Mouse (Mus musculus) heart, adult 11 months (tissue): ENCODE data around the gene Cacna1d.

Source experiments
- DNase-seq: peaks from one replicate; pipeline ENCODE4 v3.0.0; 2022

Gene Cacna1d

GRCm38 (mm10) chr14:30255701-30256400 is 235.4 kb downstream of the Cacna1d start:
- peak; percentile 87 for DNase-seq

GRCm38 (mm10) chr14:30254776-30255175 is 236.5 kb downstream of the Cacna1d start:
- peak; percentile 79 for DNase-seq

GRCm38 (mm10) chr14:30252824-30253223 is 238.4 kb downstream of the Cacna1d start:
- peak; percentile 34 for DNase-seq

GRCm38 (mm10) chr14:30251351-30251750 is 239.9 kb downstream of the Cacna1d start:
- DNase-seq = peak; percentile 86

- DNase-seq = peak; percentile 88
Measured at GRCm38 (mm10) chr14:30249591-30249990, 241.7 kb downstream of the Cacna1d start.

GRCm38 (mm10) chr14:30248811-30249210 is 242.4 kb downstream of the Cacna1d start:
- peak; percentile 80 for DNase-seq

GRCm38 (mm10) chr14:30248121-30248520 is 243.1 kb downstream of the Cacna1d start:
- peak; percentile 72 for DNase-seq

- peak; percentile 64 for DNase-seq
Measured at GRCm38 (mm10) chr14:30247606-30248005, 243.6 kb downstream of the Cacna1d start.

GRCm38 (mm10) chr14:30244776-30245175 is 246.5 kb downstream of the Cacna1d start:
- DNase-seq = peak; percentile 62

GRCm38 (mm10) chr14:30242818-30243205 is 248.4 kb downstream of the Cacna1d start:
- no peak for DNase-seq

- peak; percentile 78 for DNase-seq
Measured at GRCm38 (mm10) chr14:30242166-30242817, 249.0 kb downstream of the Cacna1d start.

- DNase-seq = peak; percentile 55
Measured at GRCm38 (mm10) chr14:30240916-30241515, 250.2 kb downstream of the Cacna1d start.

GRCm38 (mm10) chr14:30238807-30239206 is 252.4 kb downstream of the Cacna1d start:
- peak; percentile 66 for DNase-seq

- no peak for DNase-seq
Measured at GRCm38 (mm10) chr14:30225161-30225560, 266.1 kb downstream of the Cacna1d start.

GRCm38 (mm10) chr14:30222101-30222500 is 269.2 kb downstream of the Cacna1d start:
- no peak for DNase-seq

- no peak for DNase-seq
Measured at GRCm38 (mm10) chr14:30219851-30220250, 271.4 kb downstream of the Cacna1d start.

- DNase-seq = peak; percentile 98
Measured at GRCm38 (mm10) chr14:30218114-30218513, 273.1 kb downstream of the Cacna1d start.

GRCm38 (mm10) chr14:30217124-30217523 is 274.1 kb downstream of the Cacna1d start:
- no peak for DNase-seq

GRCm38 (mm10) chr14:30208156-30208555 is 283.1 kb downstream of the Cacna1d start:
- no peak for DNase-seq

- no peak for DNase-seq
Measured at GRCm38 (mm10) chr14:30205821-30206220, 285.4 kb downstream of the Cacna1d start.

GRCm38 (mm10) chr14:30204526-30204925 is 286.7 kb downstream of the Cacna1d start:
- DNase-seq = no peak

- no peak for DNase-seq
Measured at GRCm38 (mm10) chr14:30200310-30200709, 290.9 kb downstream of the Cacna1d start.

GRCm38 (mm10) chr14:30198882-30199281 is 292.4 kb downstream of the Cacna1d start:
- DNase-seq = no peak

GRCm38 (mm10) chr14:30198116-30198515 is 293.1 kb downstream of the Cacna1d start:
- no peak for DNase-seq
